Mouse (Mus musculus) small intestine, adult 2 months (tissue): ENCODE measurements around the gene Nr2f2.

ENCODE experiments used
- CTCF ChIP-seq: fragments of 200-500 bp; IDR thresholded peaks from 2 replicates; pipeline ENCODE4 v1.5.1; 2012; ENCODE audit warnings: low read depth, mild to moderate bottlenecking, control low read depth, inconsistent platforms, low read length, moderate library complexity, mixed read lengths; ENCODE audit not compliant: insufficient replicate concordance, insufficient read length; ENCODE audit errors: extremely low read depth
- POLR2A ChIP-seq: fragments of 200-500 bp; IDR thresholded peaks from 2 replicates; pipeline ENCODE4 v1.6.1; 2012; ENCODE audit warnings: low read depth, mild to moderate bottlenecking, control low read depth, inconsistent platforms, low read length, moderate library complexity

DNA sequence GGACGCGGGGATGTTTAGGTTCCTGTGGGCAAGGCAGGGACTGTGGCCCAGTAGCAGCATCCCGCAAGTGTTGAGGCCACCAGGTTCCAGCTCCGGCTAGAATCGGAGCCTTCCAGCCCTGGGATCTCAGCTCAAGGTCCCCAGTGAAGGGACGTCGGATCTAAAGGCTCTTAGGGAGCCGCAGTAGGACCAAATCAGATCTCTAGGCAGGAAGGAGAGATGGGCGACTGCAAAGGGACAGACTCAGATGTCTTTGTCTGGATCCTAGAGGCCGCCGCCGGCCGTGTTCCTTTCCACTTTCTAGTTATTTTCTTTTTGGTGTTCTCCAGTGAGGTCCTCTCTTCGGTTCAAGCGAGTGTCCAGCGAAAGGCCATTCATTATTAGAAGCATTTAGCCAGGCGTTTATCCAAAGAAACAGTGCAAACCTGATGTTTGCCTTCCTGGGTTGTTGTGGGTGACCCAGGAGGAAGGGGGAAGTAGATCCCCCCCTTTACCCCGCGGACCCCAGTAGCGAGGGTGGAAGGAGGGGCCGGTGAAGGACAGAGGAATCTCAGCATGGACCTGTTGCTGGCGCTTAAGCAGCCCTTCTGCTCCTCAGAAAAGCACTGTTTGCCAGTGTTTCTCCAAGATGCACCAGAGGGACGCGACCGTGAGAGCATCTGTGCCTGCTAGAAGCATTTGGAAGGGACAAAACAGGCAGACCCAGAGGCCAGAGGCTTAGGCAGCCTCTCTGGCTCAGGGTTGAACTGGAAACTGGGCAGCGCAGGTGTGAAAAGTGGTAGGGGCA lies 34.3 kb downstream of the Nr2f2 start:
- TF ChIP-seq CTCF (no peak), POLR2A (no peak)
